Mouse (Mus musculus) embryonic facial prominence, embryonic 12.5 days (tissue): ENCODE data around the gene Cdc37l1. TPM values are rescaled to one million over a fixed set of nuclear protein-coding genes. Genes with fewer than 3 reads are reported as not detected.

Experiments
- ATAC-seq: fragments of 200-750 bp; cut with Nextera tagmentation; 2 replicates; pipeline ENCODE4 v1.8.0; 2017; ENCODE audit not compliant: insufficient number of reproducible peaks, insufficient read depth, low FRiP score, low TSS enrichment
- H3K27ac ChIP-seq: fragments of 300-500 bp; sonication (generic); 2 replicates; pipeline ENCODE4 v1.5.1; 2016; ENCODE audit warnings: mild to moderate bottlenecking
- H3K27me3 ChIP-seq: fragments of 300-500 bp; sonication (generic); 2 replicates; pipeline ENCODE4 v1.6.1; 2016; ENCODE audit warnings: mild to moderate bottlenecking, moderate library complexity
- H3K36me3 ChIP-seq: fragments of 300-500 bp; sonication (generic); 2 replicates; pipeline ENCODE4 v1.6.1; 2016; ENCODE audit warnings: mild to moderate bottlenecking
- H3K4me1 ChIP-seq: fragments of 300-500 bp; sonication (generic); 2 replicates; pipeline ENCODE4 v1.6.1; 2016
- H3K4me2 ChIP-seq: fragments of 300-500 bp; sonication (generic); replicated peaks from 2 replicates; pipeline ENCODE4 v1.6.1; 2016; ENCODE audit warnings: mild to moderate bottlenecking, moderate library complexity
- H3K4me3 ChIP-seq: fragments of 300-500 bp; sonication (generic); 2 replicates; pipeline ENCODE4 v1.5.1; 2016; ENCODE audit warnings: mild to moderate bottlenecking
- H3K9ac ChIP-seq: fragments of 300-500 bp; sonication (generic); 2 replicates; pipeline ENCODE4 v1.6.1; 2016; ENCODE audit warnings: mild to moderate bottlenecking, moderate library complexity
- H3K9me3 ChIP-seq: fragments of 300-500 bp; sonication (generic); 2 replicates; pipeline ENCODE4 v1.6.1; 2016; ENCODE audit warnings: mild to moderate bottlenecking, moderate library complexity
- WGBS: fragments of 180-500 bp; shearing (Covaris S2); methylation state at CpG from one replicate; pipeline ENCODE4 v1.1.7; 2016; 5-methylcytosine and 5-hydroxymethylcytosine counted together
- polyA plus RNA-seq: library from polyadenylated mRNA; unstranded; fragments of >200 nt; fragmentation: Nextera tagmentation; extraction: Ambion mirVana; gene quantifications from 2 replicates; pipeline ENCODE4 v1.2.1, GENCODE M21; 2016

The Cdc37l1 gene
- 48.3 and 50.7 TPM in 2 replicates for polyA plus RNA-seq

- no peaks in the 10 kb centered on the region for H3K9me3 ChIP-seq
- peak within 1 kb of the TSS; percentile 93 for H3K9ac ChIP-seq
- WGBS = under 1% methylated on average over 37 of the region's 37 CpGs
- ATAC-seq = peak; percentile 97
- no peaks in the 10 kb centered on the region for H3K27me3 ChIP-seq
- peak within 1 kb of the TSS; percentile 97 for H3K4me3 ChIP-seq
- H3K4me2 ChIP-seq = peak within 1 kb of the TSS; percentile 79
- peaks cover 13% of the 10 kb centered on the region for H3K36me3 ChIP-seq
- peaks cover 7% of the 10 kb centered on the region for H3K4me1 ChIP-seq
- peak within 1 kb of the TSS; percentile 83 for H3K27ac ChIP-seq
These were observed at the start of gene Cdc37l1 for GRCm38 (mm10) chr19:28990194-28990589. Gene Cdc37l1 (plus strand): TSS chr19:28990352.

- H3K4me1 ChIP-seq = no peaks in the 10 kb centered on the region
- 59% methylated on average over 4 of the region's 4 CpGs for WGBS
These were observed 48.9 kb upstream of the Cdc37l1 start for GRCm38 (mm10) chr19:28941271-28941670.

DNA sequence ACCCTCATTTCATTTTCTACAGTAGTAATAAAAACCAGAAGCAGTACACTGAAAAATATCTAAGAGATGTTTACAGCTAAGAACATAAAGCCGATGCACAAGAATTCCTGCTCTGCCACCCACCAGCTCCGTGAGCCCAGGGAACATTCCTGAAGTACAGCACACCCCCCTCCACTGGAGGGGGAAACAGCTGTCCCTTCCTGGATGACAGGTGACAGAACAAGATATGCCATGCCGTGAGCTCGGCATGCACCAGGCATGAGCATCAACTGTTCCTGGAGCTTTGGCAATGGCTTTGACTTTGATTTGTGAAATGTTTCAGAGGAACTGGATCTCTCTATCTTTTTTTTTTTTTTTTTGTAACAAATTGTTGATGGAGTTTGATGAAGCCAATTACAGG, 43.4 kb upstream of the Cdc37l1 start:
- Histone ChIP-seq H3K27ac (no peak overlapping the region), H3K36me3 (no peaks in the 10 kb centered on the region), H3K4me1 (no peaks in the 10 kb centered on the region), H3K9me3 (no peaks in the 10 kb centered on the region), H3K4me2 (no peak overlapping the region), H3K27me3 (no peaks in the 10 kb centered on the region), H3K4me3 (no peak overlapping the region), H3K9ac (no peak overlapping the region)
- WGBS = 50% methylated on average over 4 of the region's 4 CpGs
- no peak for ATAC-seq

More at GRCm38 (mm10) chr19:28941271-28941670, 48.9 kb upstream of the Cdc37l1 start:
- ATAC-seq = no peak
- H3K9ac ChIP-seq = no peak overlapping the region
- no peaks in the 10 kb centered on the region for H3K27me3 ChIP-seq
- H3K9me3 ChIP-seq = no peaks in the 10 kb centered on the region
- H3K27ac ChIP-seq = no peak overlapping the region
- H3K36me3 ChIP-seq = no peaks in the 10 kb centered on the region
- no peak overlapping the region for H3K4me3 ChIP-seq
- no peak overlapping the region for H3K4me2 ChIP-seq

DNA sequence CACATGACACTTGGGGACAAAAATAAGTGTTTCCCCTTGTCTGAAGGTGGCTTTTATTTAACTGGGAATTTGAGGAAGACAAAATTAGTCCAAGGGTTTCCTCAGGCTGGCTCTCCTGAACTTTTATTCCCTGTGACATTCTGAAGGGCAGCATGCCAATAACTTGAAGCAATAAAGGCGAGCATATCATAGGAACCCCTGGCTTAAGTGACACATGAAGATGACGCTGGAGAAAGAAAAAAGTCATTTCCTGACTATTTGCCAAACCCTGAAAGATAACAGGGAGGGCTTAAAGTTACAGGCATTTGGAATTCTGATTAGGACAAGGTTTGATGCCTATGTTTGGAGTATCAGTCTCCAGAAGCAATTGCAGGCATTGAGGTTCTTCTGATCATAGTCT, 42.8 kb upstream of the Cdc37l1 start:
- Histone ChIP-seq H3K4me3 (no peak overlapping the region), H3K27ac (no peak overlapping the region), H3K9me3 (no peaks in the 10 kb centered on the region), H3K9ac (no peak overlapping the region), H3K4me2 (no peak overlapping the region), H3K27me3 (no peaks in the 10 kb centered on the region), H3K36me3 (no peaks in the 10 kb centered on the region), H3K4me1 (no peaks in the 10 kb centered on the region)
- 59% methylated on average over 2 of the region's 2 CpGs for WGBS
- no peak for ATAC-seq

DNA sequence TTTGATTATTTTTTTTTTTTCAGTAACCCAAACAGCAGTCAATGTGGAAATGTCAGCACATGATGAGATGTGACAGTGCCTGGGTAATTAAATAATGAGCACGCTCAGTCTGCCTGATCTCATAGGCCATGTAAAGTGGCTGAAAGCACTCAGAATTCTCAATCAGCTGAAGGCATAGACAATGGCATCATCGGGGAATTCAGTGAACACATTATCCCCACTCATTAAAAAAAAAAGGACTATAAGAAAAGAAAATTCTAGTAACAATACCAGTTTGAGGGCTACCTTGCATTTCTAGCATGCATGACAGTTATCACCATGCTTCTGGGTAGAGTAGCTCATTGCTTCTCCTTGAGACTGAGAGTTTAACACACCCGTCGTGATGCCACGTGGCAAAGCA, 38.9 kb upstream of the Cdc37l1 start:
- Histone ChIP-seq H3K4me1 (no peaks in the 10 kb centered on the region), H3K27ac (no peak overlapping the region), H3K4me2 (no peak overlapping the region), H3K9ac (no peak overlapping the region), H3K4me3 (no peak overlapping the region), H3K9me3 (no peaks in the 10 kb centered on the region), H3K36me3 (no peaks in the 10 kb centered on the region), H3K27me3 (no peaks in the 10 kb centered on the region)
- 85% methylated on average over 5 of the region's 5 CpGs for WGBS
- ATAC-seq = no peak

DNA sequence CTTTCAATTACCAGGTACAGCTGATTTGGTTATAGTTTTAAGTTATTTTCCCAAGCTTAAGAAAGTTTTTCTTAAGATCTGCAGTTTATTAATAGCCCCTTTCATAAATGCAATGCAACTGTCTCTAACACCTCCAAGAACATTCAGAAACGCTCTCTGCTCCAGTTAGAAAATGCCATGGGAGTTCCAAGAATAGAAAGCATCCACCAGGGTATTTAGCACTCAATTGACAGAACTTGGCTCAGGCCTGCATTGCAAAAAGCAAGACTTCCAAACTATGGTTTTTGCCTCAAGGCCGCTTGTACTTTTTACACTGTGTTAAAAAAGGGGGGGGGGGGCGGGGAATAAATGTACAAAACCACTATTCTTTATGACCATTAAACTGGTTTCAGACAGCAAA, 27.0 kb upstream of the Cdc37l1 start:
- H3K4me3 ChIP-seq = peak overlapping the region; percentile 88; the same call in 1 of the 2 replicates
- WGBS = 44% methylated on average over 3 of the region's 3 CpGs

DNA sequence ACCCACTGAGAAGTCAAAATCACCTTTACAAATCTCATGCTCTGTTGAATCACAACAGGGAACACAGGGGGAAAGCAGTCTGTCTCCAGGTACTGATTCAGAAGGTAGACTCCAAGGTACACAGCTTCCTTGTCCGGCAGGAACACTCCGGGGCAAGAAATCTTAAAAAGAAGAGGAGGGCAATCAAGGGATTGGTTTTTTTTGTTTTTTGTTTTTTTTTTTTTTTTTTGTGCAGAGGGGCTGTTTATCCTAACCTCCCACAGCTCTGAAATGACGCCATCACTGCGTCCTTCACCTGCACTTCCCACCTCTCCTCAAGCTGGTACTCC, 26.7 kb upstream of the Cdc37l1 start:
- WGBS = 3% methylated on average over 4 of the region's 4 CpGs
- H3K9ac ChIP-seq = no peak overlapping the region
- ATAC-seq = no peak
- H3K27ac ChIP-seq = no peak overlapping the region
- peak overlapping the region; percentile 88 for H3K4me3 ChIP-seq
- H3K4me2 ChIP-seq = peak overlapping the region; percentile 91
- H3K36me3 ChIP-seq = no peaks in the 10 kb centered on the region
- no peaks in the 10 kb centered on the region for H3K9me3 ChIP-seq
- H3K27me3 ChIP-seq = 0 out of 2 replicates have a peak, but pooled peaks cover 2% of the 10 kb centered on the region
- H3K4me1 ChIP-seq = peaks cover 16% of the 10 kb centered on the region; the same call in 1 of the 2 replicates

More for the DNA sequence above, 27.0 kb upstream of the Cdc37l1 start:
- no peaks in the 10 kb centered on the region for H3K9me3 ChIP-seq
- 0 out of 2 replicates have a peak, but pooled peaks cover 2% of the 10 kb centered on the region for H3K27me3 ChIP-seq
- peak overlapping the region; percentile 91 for H3K4me2 ChIP-seq
- ATAC-seq = no peak
- H3K4me1 ChIP-seq = peaks cover 16% of the 10 kb centered on the region; the same call in 1 of the 2 replicates
- H3K9ac ChIP-seq = no peak overlapping the region
- H3K27ac ChIP-seq = no peak overlapping the region
- no peaks in the 10 kb centered on the region for H3K36me3 ChIP-seq

GRCm38 (mm10) chr19:28963842-28964551, 26.2 kb upstream of the Cdc37l1 start, which contains the start of gene Plpp6:
Gene Plpp6 (plus strand): TSS chr19:28963953.
- peak within 1 kb of the TSS; percentile 88 for H3K4me3 ChIP-seq
- 0 out of 2 replicates have a peak within 1 kb of the TSS, but pooled peaks have one; percentile 41 for H3K27ac ChIP-seq
- H3K36me3 ChIP-seq = no peaks in the 10 kb centered on the region
- H3K4me2 ChIP-seq = peak within 1 kb of the TSS; percentile 91
- peak within 1 kb of the TSS; percentile 77 for H3K9ac ChIP-seq
- H3K27me3 ChIP-seq = 0 out of 2 replicates have a peak, but pooled peaks cover 2% of the 10 kb centered on the region
- peak; percentile 67 for ATAC-seq
- peaks cover 16% of the 10 kb centered on the region; the same call in 1 of the 2 replicates for H3K4me1 ChIP-seq
- H3K9me3 ChIP-seq = no peaks in the 10 kb centered on the region
- WGBS = under 1% methylated on average over 72 of the region's 73 CpGs

GRCm38 (mm10) chr19:28964552-28964903, 25.6 kb upstream of the Cdc37l1 start:
- no peak for ATAC-seq
- Histone ChIP-seq H3K4me3 (peak overlapping the region; percentile 88), H3K9me3 (no peaks in the 10 kb centered on the region), H3K4me2 (peak overlapping the region; percentile 91), H3K27ac (no peak overlapping the region), H3K9ac (peak overlapping the region; percentile 77), H3K36me3 (no peaks in the 10 kb centered on the region), H3K4me1 (peaks cover 16% of the 10 kb centered on the region; the same call in 1 of the 2 replicates), H3K27me3 (0 out of 2 replicates have a peak, but pooled peaks cover 2% of the 10 kb centered on the region)
- 4% methylated on average over 16 of the region's 16 CpGs for WGBS

DNA sequence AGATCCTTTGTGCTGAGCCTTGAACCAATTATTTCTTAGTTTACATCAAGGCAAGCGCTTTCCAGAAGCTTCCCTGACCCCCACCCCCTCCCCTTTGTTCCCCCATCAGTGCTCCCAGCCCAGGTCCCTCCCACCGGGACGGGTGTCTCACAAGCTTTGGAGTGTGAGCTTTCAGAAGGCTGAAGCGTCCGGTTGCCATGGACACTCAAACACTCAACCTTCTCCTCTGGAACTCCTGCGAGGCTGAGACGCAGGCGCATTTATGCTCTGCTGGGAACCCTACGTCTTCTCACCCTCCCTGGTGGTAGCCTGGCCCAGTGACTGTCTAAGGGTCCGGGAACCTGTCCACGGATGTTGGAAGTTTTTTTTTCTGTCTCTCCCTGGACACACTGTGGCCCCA, 22.5 kb upstream of the Cdc37l1 start, which contains the start of gene 4430402I18Rik:
Gene 4430402I18Rik, minus strand, starts transcription at position 149 of the 400 bp plus-strand sequence.
- Histone ChIP-seq H3K36me3 (no peaks in the 10 kb centered on the region), H3K4me1 (peaks cover 16% of the 10 kb centered on the region; the same call in 1 of the 2 replicates), H3K4me3 (no peak within 1 kb of the TSS), H3K9ac (no peak within 1 kb of the TSS), H3K9me3 (no peaks in the 10 kb centered on the region), H3K4me2 (peak within 1 kb of the TSS; percentile 21; the same call in 1 of the 2 replicates), H3K27me3 (no peaks in the 10 kb centered on the region), H3K27ac (no peak within 1 kb of the TSS)
- peak; percentile 15; the same call in 1 of the 2 replicates for ATAC-seq
- 7% methylated on average over 11 of the region's 11 CpGs for whole genome bisulfite sequencing

- H3K27ac ChIP-seq = no peak overlapping the region
- peaks cover 16% of the 10 kb centered on the region; the same call in 1 of the 2 replicates for H3K4me1 ChIP-seq
- H3K9me3 ChIP-seq = no peaks in the 10 kb centered on the region
- WGBS = 68% methylated on average over 4 of the region's 4 CpGs
- no peak overlapping the region for H3K9ac ChIP-seq
- H3K4me2 ChIP-seq = no peak overlapping the region
- H3K36me3 ChIP-seq = no peaks in the 10 kb centered on the region
- ATAC-seq = no peak
- no peaks in the 10 kb centered on the region for H3K27me3 ChIP-seq
- H3K4me3 ChIP-seq = no peak overlapping the region
These were observed 22.0 kb upstream of the Cdc37l1 start for GRCm38 (mm10) chr19:28968178-28968577.

DNA sequence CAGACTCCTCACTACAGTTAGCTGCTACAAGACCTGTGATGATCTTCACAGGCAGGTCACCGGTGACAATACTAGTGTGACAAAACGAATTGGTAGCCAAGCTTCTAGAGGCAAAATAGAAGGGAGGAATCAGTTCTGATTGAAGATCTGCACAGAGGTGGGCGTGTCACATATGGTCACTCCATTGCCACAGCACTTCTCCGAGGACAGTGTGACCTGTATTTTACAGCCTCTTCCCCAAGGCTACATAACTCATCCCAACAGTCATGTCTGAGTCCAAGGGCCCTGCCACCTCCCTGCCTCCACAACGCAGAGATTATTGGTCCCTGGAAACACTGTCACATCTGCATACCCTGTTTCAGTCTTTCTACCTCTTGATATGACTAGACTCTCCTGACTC, 20.9 kb upstream of the Cdc37l1 start:
- Histone ChIP-seq H3K9me3 (no peaks in the 10 kb centered on the region), H3K27me3 (0 out of 2 replicates have a peak, but pooled peaks cover 3% of the 10 kb centered on the region), H3K27ac (no peak overlapping the region), H3K36me3 (no peaks in the 10 kb centered on the region), H3K4me1 (peaks cover 15% of the 10 kb centered on the region; the same call in 1 of the 2 replicates), H3K4me2 (no peak overlapping the region), H3K9ac (no peak overlapping the region), H3K4me3 (no peak overlapping the region)
- ATAC-seq = no peak
- WGBS = 81% methylated on average over 5 of the region's 5 CpGs
